Comparison of ENCODE assay signal across 8 mouse cellular contexts in genomic region chr6:37054435-37055020, GRCm38 (mm10).
DNase-seq lines count a peak whose midpoint lies in the region; ATAC-seq and TF ChIP-seq lines count a peak whose summit lies in the region.

No protein-coding gene starts in this region.

- H3K36me3 ChIP-seq in forebrain, embryonic 13.5 days (ENCODE audit: poor library complexity, severe bottlenecking), result no peaks in the 10 kb centered on the region
- H3K36me3 ChIP-seq in forebrain, embryonic 12.5 days (replicated peaks), result no peaks in the 10 kb centered on the region
- no peaks in the 10 kb centered on the region for H3K36me3 ChIP-seq in thymus, adult 2 months (ENCODE audit: control insufficient read depth, insufficient read depth, low read length)

- intact Hi-C loops in left cerebral cortex, postnatal 25 days (cut with DNase I), result loop anchor here (1.0 to 2.0 kb wide), 2 partner anchors 297 to 394 kb away; no protein-coding TSS in a partner anchor
- intact Hi-C loops in left cerebral cortex, postnatal 4 days (cut with DNase I), result loop anchor here (2.0 to 5.0 kb wide), 2 partner anchors 296 to 393 kb away; no protein-coding TSS in a partner anchor

- 0 out of 2 replicates have a peak, but pooled peaks have one; percentile 21 for TF ChIP-seq CTCF in bone marrow, adult 2 months (IDR thresholded peaks at IDR 0.05; ENCODE audit: control insufficient read depth, insufficient read depth, low read length)
- TF ChIP-seq CTCF in thymus, adult 2 months (IDR thresholded peaks at IDR 0.05; ENCODE audit: borderline replicate concordance, control insufficient read depth, extremely low read depth, insufficient read depth, low read length, poor library complexity), result no peak

- 0 out of 2 replicates have a peak, but pooled peaks have one; percentile 38 for ATAC-seq in forebrain, embryonic 13.5 days
- ATAC-seq in forebrain, embryonic 12.5 days (ENCODE audit: low FRiP score), result no peak
- peak; percentile 81 for ATAC-seq in inflammation-experienced regulatory T-cells, adult 6 months

- 49% methylated on average over 6 of the region's 6 CpGs for WGBS in forebrain, embryonic 13.5 days
- 53% methylated on average over 6 of the region's 6 CpGs for WGBS in forebrain, embryonic 12.5 days
- WGBS in bone marrow, adult 2 months, result 29% methylated on average over 6 of the region's 6 CpGs
- WGBS in thymus, adult 2 months, result 40% methylated on average over 6 of the region's 6 CpGs

- no peaks in the 10 kb centered on the region for H3K9me3 ChIP-seq in forebrain, embryonic 13.5 days (replicated peaks)
- H3K9me3 ChIP-seq in forebrain, embryonic 12.5 days, result no peaks in the 10 kb centered on the region

- H3K4me2 ChIP-seq in forebrain, embryonic 13.5 days, result no peak overlapping the region
- no peak overlapping the region for H3K4me2 ChIP-seq in forebrain, embryonic 12.5 days

- H3K27me3 ChIP-seq in forebrain, embryonic 13.5 days, result no peaks in the 10 kb centered on the region
- no peaks in the 10 kb centered on the region for H3K27me3 ChIP-seq in forebrain, embryonic 12.5 days
- no peaks in the 10 kb centered on the region for H3K27me3 ChIP-seq in thymus, adult 2 months (ENCODE audit: control insufficient read depth, insufficient read depth, low read length)

- H3K27ac ChIP-seq in forebrain, embryonic 13.5 days, result no peak overlapping the region
- no peak overlapping the region for H3K27ac ChIP-seq in forebrain, embryonic 12.5 days
- no peak overlapping the region for H3K27ac ChIP-seq in bone marrow, adult 2 months (ENCODE audit: control insufficient read depth, insufficient read depth, low read depth, low read length, poor library complexity)
- H3K27ac ChIP-seq in thymus, adult 2 months (ENCODE audit: control insufficient read depth, insufficient read depth, low read length), result no peak overlapping the region

- no peak overlapping the region for H3K4me3 ChIP-seq in forebrain, embryonic 13.5 days
- no peak overlapping the region for H3K4me3 ChIP-seq in forebrain, embryonic 12.5 days (replicated peaks)
- H3K4me3 ChIP-seq in bone marrow, adult 2 months (replicated peaks; ENCODE audit: control insufficient read depth, low read depth, low read length), result no peak overlapping the region
- H3K4me3 ChIP-seq in thymus, adult 2 months (ENCODE audit: control insufficient read depth, insufficient read depth, low read length), result no peak overlapping the region

- peak; percentile 54 to 57 for DNase-seq in left cerebral cortex, postnatal 25 days (ENCODE audit: low spot score in 2 of 2)
- no peak for DNase-seq in left cerebral cortex, postnatal 4 days
- no peak for DNase-seq in spleen, adult 12 weeks (ENCODE audit: low spot score)
- no peak for DNase-seq in thymus, adult 2 months

- no peaks in the 10 kb centered on the region for H3K4me1 ChIP-seq in forebrain, embryonic 13.5 days
- H3K4me1 ChIP-seq in forebrain, embryonic 12.5 days, result no peaks in the 10 kb centered on the region
- no peaks in the 10 kb centered on the region for H3K4me1 ChIP-seq in bone marrow, adult 2 months (ENCODE audit: control insufficient read depth, insufficient read depth, low read length)
- no peaks in the 10 kb centered on the region for H3K4me1 ChIP-seq in thymus, adult 2 months (replicated peaks; ENCODE audit: control insufficient read depth, insufficient read depth, low read length)

- TF ChIP-seq POLR2A in bone marrow, adult 2 months (IDR thresholded peaks at IDR 0.05; ENCODE audit: borderline replicate concordance, control insufficient read depth, low read depth, low read length), result no peak
- TF ChIP-seq POLR2A in thymus, adult 2 months (IDR thresholded peaks at IDR 0.05; ENCODE audit: control insufficient read depth, extremely low read depth, insufficient read depth, low read length, poor library complexity), result no peak

- H3K9ac ChIP-seq in forebrain, embryonic 13.5 days, result no peak overlapping the region
- no peak overlapping the region for H3K9ac ChIP-seq in forebrain, embryonic 12.5 days

Comparison
In these comparisons a context has a peak if more than half of its experiments do, and no peak if none do; other contexts are left out.
1. DNase-seq: peak in left cerebral cortex, postnatal 25 days (2 of 2); none in left cerebral cortex, postnatal 4 days (single experiment), spleen, adult 12 weeks (single experiment) and thymus, adult 2 months (single experiment).